Mouse (Mus musculus) intestine, postnatal 0 days (tissue): Measurements from ENCODE around the gene Abcc5. TPM values are rescaled to one million over a fixed set of nuclear protein-coding genes. Genes with fewer than 3 reads are reported as not detected.
"Not testable (repeated sequence)": the region's sequence is repeated elsewhere in the genome, so short reads cannot be mapped to it uniquely, and the experiment has no call there.

ENCODE experiments used
- ATAC-seq: fragments of 200-750 bp; cut with Nextera tagmentation; 2 replicates; pipeline ENCODE4 v1.8.0; 2017; ENCODE audit warnings: mild to moderate bottlenecking, moderate TSS enrichment, moderate library complexity
- H3K27ac ChIP-seq: fragments of 300-500 bp; sonication (generic); 2 replicates; pipeline ENCODE4 v1.5.1; 2014; ENCODE audit warnings: mild to moderate bottlenecking, low read depth, low read length, moderate library complexity
- H3K27me3 ChIP-seq: fragments of 300-500 bp; sonication (generic); replicated peaks from 2 replicates; pipeline ENCODE4 v1.6.1; 2014; ENCODE audit warnings: low read length, mixed read lengths; ENCODE audit not compliant: control insufficient read depth, insufficient read depth
- H3K36me3 ChIP-seq: fragments of 300-500 bp; sonication (generic); 2 replicates; pipeline ENCODE4 v1.6.1; 2014; ENCODE audit warnings: mild to moderate bottlenecking, moderate library complexity; ENCODE audit not compliant: control insufficient read depth, insufficient read depth
- H3K4me1 ChIP-seq: fragments of 300-500 bp; sonication (generic); replicated peaks from 2 replicates; pipeline ENCODE4 v1.6.1; 2014; ENCODE audit warnings: antibody characterized with exemption, low read length, mixed read lengths; ENCODE audit not compliant: control insufficient read depth, insufficient read depth
- H3K4me2 ChIP-seq: fragments of 300-500 bp; sonication (generic); replicated peaks from 2 replicates; pipeline ENCODE4 v1.6.1; 2014; ENCODE audit warnings: low read depth, mild to moderate bottlenecking, moderate library complexity
- H3K4me3 ChIP-seq: fragments of 300-500 bp; sonication (generic); 2 replicates; pipeline ENCODE4 v1.5.1; 2014; ENCODE audit warnings: low read depth, low read length
- H3K9ac ChIP-seq: fragments of 300-500 bp; sonication (generic); 2 replicates; pipeline ENCODE4 v1.6.1; 2014; ENCODE audit warnings: mild to moderate bottlenecking, low read depth, low read length
- H3K9me3 ChIP-seq: fragments of 300-500 bp; sonication (generic); 2 replicates; pipeline ENCODE4 v1.6.1; 2016; ENCODE audit warnings: mixed run types; ENCODE audit not compliant: control insufficient read depth
- CTCF ChIP-seq: sonication (generic); IDR thresholded peaks from 2 replicates; pipeline ENCODE4 v1.5.1; 2016; ENCODE audit warnings: low read depth, mild to moderate bottlenecking, control low read depth, antibody characterized with exemption, moderate library complexity
- WGBS: fragments of 180-500 bp; shearing (Covaris S2); extraction: QIAGEN DNeasy Blood & Tissue Kit; methylation state at CpG from one replicate; pipeline ENCODE4 v1.1.7; 2014; 5-methylcytosine and 5-hydroxymethylcytosine counted together
- polyA plus RNA-seq: library from polyadenylated mRNA; unstranded; fragments of >200 nt; fragmentation: Nextera tagmentation; extraction: Ambion mirVana; gene quantifications from 2 replicates; pipeline ENCODE4 v1.2.1, GENCODE M21; 2015

The Abcc5 gene
- polyA plus RNA-seq, 1 experiment from 2014 or later, result 11.5 TPM

DNA sequence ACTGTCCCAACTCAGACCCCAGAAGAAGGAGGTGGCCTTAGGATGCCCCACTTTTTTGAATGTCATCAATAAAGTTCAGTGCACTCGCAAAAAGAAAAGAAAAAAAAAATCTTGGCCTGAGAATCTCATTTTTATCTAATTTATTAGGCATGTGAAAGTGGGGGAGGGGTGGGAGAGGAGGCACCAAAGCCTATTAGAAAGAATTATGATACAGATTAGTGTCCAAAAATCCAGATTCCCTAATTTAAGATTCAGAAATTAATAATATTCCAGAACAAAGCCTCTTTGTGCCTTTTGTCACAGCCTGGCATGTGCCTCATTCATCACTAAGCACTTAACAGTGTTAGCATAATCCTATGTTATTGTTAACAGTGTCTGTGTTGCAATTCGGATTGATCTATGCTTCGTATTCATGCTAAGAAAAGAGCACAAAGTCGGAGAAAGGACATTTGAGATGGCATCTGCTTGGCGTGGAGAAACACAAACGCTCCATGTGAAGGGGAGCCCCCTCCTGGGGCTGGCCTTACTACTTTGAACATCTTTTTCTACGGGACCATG is 18.7 kb upstream of the Abcc5 start:
- 55% methylated on average over 7 of the region's 7 CpGs for WGBS
- H3K27me3 ChIP-seq, result no peaks in the 10 kb centered on the region
- no peak for TF ChIP-seq CTCF
- H3K4me2 ChIP-seq, result no peak overlapping the region
- no peaks in the 10 kb centered on the region for H3K9me3 ChIP-seq
- H3K27ac ChIP-seq, result no peak overlapping the region
- H3K4me3 ChIP-seq, result no peak overlapping the region
- H3K4me1 ChIP-seq, result no peaks in the 10 kb centered on the region
- no peak overlapping the region for H3K9ac ChIP-seq
- ATAC-seq, result no peak
- no peaks in the 10 kb centered on the region for H3K36me3 ChIP-seq

DNA sequence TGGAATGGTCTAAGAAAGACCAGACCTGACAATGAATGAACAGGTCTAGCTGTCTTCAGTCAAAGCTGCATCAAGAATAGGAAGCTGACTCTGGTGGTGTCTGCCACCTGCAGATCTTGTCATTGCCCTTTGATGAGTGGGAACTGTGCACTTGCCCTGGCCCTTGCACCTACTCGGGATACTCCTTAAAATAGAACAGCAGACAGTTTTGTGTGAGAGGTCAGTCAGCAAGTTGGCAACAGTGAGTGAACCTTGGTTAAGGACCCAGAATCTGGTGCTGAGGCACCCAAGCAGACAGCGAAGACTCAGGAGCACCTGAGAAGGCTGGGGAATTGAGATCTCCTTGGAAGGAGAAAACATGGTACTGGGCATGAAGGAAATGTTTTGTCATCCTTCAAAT is 16.7 kb upstream of the Abcc5 start:
- WGBS, result 89% methylated on average over 2 of the region's 2 CpGs

DNA sequence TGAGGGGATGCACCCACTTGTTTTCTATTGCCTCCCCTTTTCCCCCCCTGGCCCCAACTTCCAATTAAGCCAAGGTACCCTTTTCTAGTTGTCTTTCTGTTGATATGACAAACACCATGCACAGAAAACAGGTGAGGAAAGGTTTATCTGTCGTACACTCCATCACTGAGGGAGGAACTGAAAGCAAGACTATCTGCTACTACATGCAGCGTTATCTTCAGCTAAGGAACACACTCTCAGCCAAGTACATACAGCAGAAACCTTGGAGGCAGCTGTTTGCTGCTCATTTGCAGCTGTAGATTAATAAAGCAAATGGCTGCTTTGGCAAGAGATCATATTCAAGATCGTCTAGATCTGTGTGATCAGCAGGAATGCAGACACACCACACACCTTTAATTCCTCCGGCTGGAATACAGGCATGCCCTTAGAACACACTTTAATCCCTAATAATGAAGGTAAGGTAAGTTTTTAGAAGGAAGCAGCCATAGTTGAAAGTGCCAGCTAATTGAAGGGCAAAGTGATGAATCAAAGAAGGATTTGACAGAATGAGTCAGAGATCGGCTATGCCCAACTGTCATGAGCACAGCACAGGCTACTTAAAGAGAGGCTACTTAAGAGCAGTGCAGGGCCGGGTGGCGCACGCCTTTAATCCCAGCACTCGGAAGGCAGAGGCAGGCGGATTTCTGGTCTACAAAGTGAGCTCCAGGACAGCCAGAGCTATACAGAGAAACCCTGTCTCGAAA is 12.7 kb upstream of the Abcc5 start:
- WGBS, result 81% methylated on average over 11 of the region's 11 CpGs
- Histone ChIP-seq H3K9me3 (no peaks in the 10 kb centered on the region), H3K9ac (no peak overlapping the region), H3K36me3 (no peaks in the 10 kb centered on the region), H3K4me2 (no peak overlapping the region), H3K27ac (no peak overlapping the region), H3K4me1 (no peaks in the 10 kb centered on the region), H3K4me3 (no peak overlapping the region), H3K27me3 (no peaks in the 10 kb centered on the region)
- no peak for TF ChIP-seq CTCF
- no peak for ATAC-seq

More for the DNA sequence above, 16.7 kb upstream of the Abcc5 start:
- Histone ChIP-seq H3K27ac (no peak overlapping the region), H3K4me1 (no peaks in the 10 kb centered on the region), H3K4me3 (no peak overlapping the region), H3K9ac (no peak overlapping the region), H3K4me2 (no peak overlapping the region), H3K36me3 (no peaks in the 10 kb centered on the region), H3K27me3 (no peaks in the 10 kb centered on the region), H3K9me3 (no peaks in the 10 kb centered on the region)
- no peak for ATAC-seq
- TF ChIP-seq CTCF, result no peak

DNA sequence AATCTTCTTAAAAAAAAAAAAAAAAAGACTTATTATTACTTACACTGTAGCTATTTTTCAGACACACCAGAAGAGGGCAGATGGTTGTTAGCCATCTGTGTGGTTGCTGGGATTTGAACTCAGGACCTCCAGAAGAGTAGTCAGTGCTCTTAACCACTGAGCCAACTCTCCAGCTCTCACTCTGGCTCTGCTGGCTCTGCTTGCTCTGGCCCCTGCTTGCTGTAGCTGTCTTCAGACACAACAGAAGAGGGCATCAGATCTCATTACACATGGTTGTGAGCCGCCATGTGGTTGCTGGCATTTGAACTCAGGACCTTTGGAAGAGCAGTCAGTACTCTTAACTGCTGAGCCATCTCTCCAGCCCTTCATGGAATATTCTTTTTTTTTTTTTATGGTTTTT is 11.9 kb upstream of the Abcc5 start:
- WGBS, result 96% methylated on average over 1 of the region's 1 CpGs
- H3K4me3 ChIP-seq, H3K9me3 ChIP-seq, H3K27ac ChIP-seq, H3K36me3 ChIP-seq, H3K27me3 ChIP-seq, H3K4me1 ChIP-seq, H3K4me2 ChIP-seq, ATAC-seq, H3K9ac ChIP-seq: not testable (repeated sequence)

DNA sequence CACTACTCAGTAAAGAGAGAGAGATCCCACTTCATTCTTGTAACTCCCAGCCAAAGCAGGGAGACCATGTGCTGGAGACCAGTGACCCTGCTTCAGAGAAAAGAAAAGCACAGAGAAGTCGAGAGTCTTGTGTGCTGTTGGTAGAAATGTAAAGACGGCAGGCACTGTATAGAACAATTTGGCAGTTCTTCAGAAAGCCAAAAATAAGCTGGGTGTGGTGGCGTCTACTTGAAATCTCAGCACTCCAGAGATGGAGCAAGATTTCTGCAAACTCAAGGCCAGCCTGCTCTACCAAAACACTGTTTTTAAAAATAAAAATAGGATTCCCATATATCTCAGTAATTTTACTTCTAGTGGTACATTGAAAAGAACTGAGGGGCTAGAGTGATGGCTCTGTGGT is 10.1 kb upstream of the Abcc5 start:
- Histone ChIP-seq H3K9ac (no peak overlapping the region), H3K27ac (no peak overlapping the region), H3K9me3 (no peaks in the 10 kb centered on the region), H3K4me3 (no peak overlapping the region), H3K27me3 (no peaks in the 10 kb centered on the region), H3K4me2 (no peak overlapping the region), H3K4me1 (no peaks in the 10 kb centered on the region), H3K36me3 (no peaks in the 10 kb centered on the region)
- ATAC-seq, result no peak
- TF ChIP-seq CTCF, result no peak
- WGBS, result 82% methylated on average over 3 of the region's 3 CpGs

DNA sequence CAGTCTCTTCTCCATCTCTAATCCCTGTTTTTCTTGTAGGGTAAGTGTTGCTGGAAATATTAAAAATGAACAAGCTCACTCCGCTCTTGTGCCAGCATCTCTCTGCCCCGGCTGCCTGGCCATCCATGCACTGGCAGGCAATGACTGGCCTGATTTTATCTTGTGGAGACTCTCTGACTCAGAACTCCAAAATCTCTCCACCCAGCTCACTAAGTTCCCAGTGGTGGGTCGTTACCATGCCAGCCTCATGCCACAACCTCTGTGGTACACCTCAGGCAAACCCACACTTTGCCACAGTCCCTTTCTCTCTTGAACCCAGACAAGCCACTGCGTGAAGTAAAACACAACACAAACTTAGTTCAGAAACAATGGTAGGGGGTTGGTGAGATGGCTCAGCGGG is 3.1 kb upstream of the Abcc5 start:
- Histone ChIP-seq H3K4me1 (0 out of 2 replicates have a peak, but pooled peaks cover 4% of the 10 kb centered on the region), H3K27ac (no peak overlapping the region), H3K4me2 (no peak overlapping the region), H3K9ac (no peak overlapping the region), H3K4me3 (no peak overlapping the region), H3K27me3 (no peaks in the 10 kb centered on the region), H3K9me3 (no peaks in the 10 kb centered on the region), H3K36me3 (no peaks in the 10 kb centered on the region)
- ATAC-seq, result no peak
- 87% methylated on average over 5 of the region's 5 CpGs for WGBS
- TF ChIP-seq CTCF, result no peak
